Mouse (Mus musculus) cortical plate, adult 2 months (tissue): ENCODE measurements around the gene Zfp39.

Source experiments
- CTCF ChIP-seq: fragments of 200-500 bp; IDR thresholded peaks from 2 replicates; pipeline ENCODE4 v1.5.1; 2011; ENCODE audit warnings: mild to moderate bottlenecking, control low read depth, low read length; ENCODE audit not compliant: insufficient read depth; ENCODE audit errors: extremely low read depth
- POLR2A ChIP-seq: fragments of 200-500 bp; IDR thresholded peaks from 2 replicates; pipeline ENCODE4 v1.6.1; 2011; ENCODE audit warnings: mild to moderate bottlenecking, low read length, control low read depth; ENCODE audit not compliant: insufficient read depth; ENCODE audit errors: extremely low read depth

DNA sequence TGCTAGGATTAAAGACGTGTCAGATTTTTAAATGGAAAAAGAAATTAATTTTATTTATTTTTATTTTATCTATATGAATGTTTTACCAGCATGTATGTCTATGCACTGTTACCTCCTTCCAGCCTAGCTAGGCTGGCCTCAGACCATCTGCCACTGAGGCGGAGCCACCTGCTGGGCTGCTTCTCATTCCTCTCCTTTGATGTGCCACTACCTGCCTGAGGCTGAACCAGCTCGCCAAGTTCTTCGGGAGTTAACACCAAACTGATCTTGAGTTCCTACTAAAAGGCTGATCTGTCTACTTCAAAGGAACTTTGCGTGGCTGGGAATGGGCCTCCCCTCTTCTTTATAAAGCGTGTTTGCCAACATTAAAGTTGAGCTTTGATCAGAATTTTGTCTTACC is 9.6 kb downstream of the Zfp39 start:
- TF ChIP-seq POLR2A (no peak), CTCF (no peak)
